Mouse (Mus musculus) neural tube, embryonic 14.5 days (tissue): ENCODE data around the gene Pkd2l1. TPM values are rescaled to one million over a fixed set of nuclear protein-coding genes. Genes with fewer than 3 reads are reported as not detected.

Source experiments
- ATAC-seq: fragments of 200-750 bp; cut with Nextera tagmentation; 2 replicates; pipeline ENCODE4 v1.8.0; 2017; ENCODE audit warnings: low read depth, mild to moderate bottlenecking, moderate TSS enrichment, moderate library complexity
- H3K27ac ChIP-seq: fragments of 300-500 bp; sonication (generic); 2 replicates; pipeline ENCODE4 v1.5.1; 2014; ENCODE audit warnings: low read depth, mild to moderate bottlenecking, control low read depth, low read length, moderate library complexity, mixed read lengths
- H3K27me3 ChIP-seq: fragments of 300-500 bp; sonication (generic); 2 replicates; pipeline ENCODE4 v1.6.1; 2014; ENCODE audit warnings: low read length; ENCODE audit not compliant: control insufficient read depth, insufficient read depth
- H3K36me3 ChIP-seq: fragments of 300-500 bp; sonication (generic); 2 replicates; pipeline ENCODE4 v1.6.1; 2014; ENCODE audit warnings: low read length, mixed read lengths; ENCODE audit not compliant: control insufficient read depth, insufficient read depth
- H3K4me1 ChIP-seq: fragments of 300-500 bp; sonication (generic); 2 replicates; pipeline ENCODE4 v1.6.1; 2014; ENCODE audit warnings: low read length; ENCODE audit not compliant: control insufficient read depth, insufficient read depth
- H3K4me2 ChIP-seq: fragments of 300-500 bp; sonication (generic); 2 replicates; pipeline ENCODE4 v1.6.1; 2014; ENCODE audit warnings: mild to moderate bottlenecking, low read depth, low read length, control low read depth
- H3K4me3 ChIP-seq: fragments of 300-500 bp; sonication (generic); 2 replicates; pipeline ENCODE4 v1.5.1; 2014; ENCODE audit warnings: low read depth, low read length, control low read depth, mixed read lengths
- H3K9ac ChIP-seq: fragments of 300-500 bp; sonication (generic); replicated peaks from 2 replicates; pipeline ENCODE4 v1.6.1; 2014; ENCODE audit warnings: low read depth, mild to moderate bottlenecking, control low read depth, low read length, mixed read lengths
- H3K9me3 ChIP-seq: fragments of 300-500 bp; sonication (generic); 2 replicates; pipeline ENCODE4 v1.6.1; 2016; ENCODE audit warnings: low read length; ENCODE audit not compliant: control insufficient read depth
- WGBS: fragments of 180-500 bp; shearing (Covaris S2); extraction: QIAGEN DNeasy Blood & Tissue Kit; methylation state at CpG from one replicate; pipeline ENCODE4 v1.1.7; 2014; 5-methylcytosine and 5-hydroxymethylcytosine counted together
- polyA plus RNA-seq: library from polyadenylated mRNA; unstranded; fragments of >200 nt; fragmentation: Nextera tagmentation; extraction: Ambion mirVana; gene quantifications from 2 replicates; pipeline ENCODE4 v1.2.1, GENCODE M21; 2014

Pkd2l1 gene
- polyA plus RNA-seq, 1 experiment from 2014 or later: 4.0 TPM

- Histone ChIP-seq H3K4me2 (peak within 1 kb of the TSS; percentile 82), H3K9ac (peak within 1 kb of the TSS; percentile 93), H3K27me3 (no peaks in the 10 kb centered on the region), H3K4me1 (peaks cover 12% of the 10 kb centered on the region), H3K27ac (peak within 1 kb of the TSS; percentile 63), H3K9me3 (no peaks in the 10 kb centered on the region), H3K4me3 (peak within 1 kb of the TSS; percentile 78), H3K36me3 (peaks cover 11% of the 10 kb centered on the region)
- ATAC-seq: peak; percentile 100
- under 1% methylated on average over 65 of the region's 67 CpGs for WGBS
Measured at GRCm38 (mm10) chr19:44106831-44107660, 85.2 kb downstream of the Pkd2l1 start, which contains the start of gene Chuk. TSS of gene Chuk (minus strand) at chr19:44107480.

DNA sequence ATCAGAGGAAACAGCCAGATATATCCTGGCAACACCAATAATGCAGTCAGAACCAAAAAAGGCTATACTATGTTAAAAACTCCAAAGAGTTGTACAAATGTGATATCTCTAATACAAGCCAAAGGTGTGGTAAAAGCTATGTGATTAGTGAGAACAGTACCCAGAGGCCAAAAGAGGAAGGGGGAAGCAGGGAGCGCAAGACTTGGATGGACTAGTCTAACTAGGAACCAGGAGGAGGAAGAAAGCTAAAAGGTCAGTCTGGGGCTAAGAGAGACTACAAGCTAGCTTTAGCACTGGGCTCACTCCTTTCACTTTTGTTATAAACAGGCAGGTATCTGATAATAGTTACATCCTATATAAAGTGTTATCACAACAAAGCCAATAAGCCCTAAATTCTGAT lies 87.8 kb downstream of the Pkd2l1 start:
- Histone ChIP-seq H3K27ac (no peak overlapping the region), H3K27me3 (no peaks in the 10 kb centered on the region), H3K36me3 (peaks cover 9% of the 10 kb centered on the region; the same call in 1 of the 2 replicates), H3K4me3 (no peak overlapping the region), H3K4me1 (peaks cover 12% of the 10 kb centered on the region), H3K9me3 (no peaks in the 10 kb centered on the region), H3K4me2 (no peak overlapping the region), H3K9ac (no peak overlapping the region)
- no peak for ATAC-seq
- 83% methylated on average over 1 of the region's 1 CpGs for WGBS

DNA sequence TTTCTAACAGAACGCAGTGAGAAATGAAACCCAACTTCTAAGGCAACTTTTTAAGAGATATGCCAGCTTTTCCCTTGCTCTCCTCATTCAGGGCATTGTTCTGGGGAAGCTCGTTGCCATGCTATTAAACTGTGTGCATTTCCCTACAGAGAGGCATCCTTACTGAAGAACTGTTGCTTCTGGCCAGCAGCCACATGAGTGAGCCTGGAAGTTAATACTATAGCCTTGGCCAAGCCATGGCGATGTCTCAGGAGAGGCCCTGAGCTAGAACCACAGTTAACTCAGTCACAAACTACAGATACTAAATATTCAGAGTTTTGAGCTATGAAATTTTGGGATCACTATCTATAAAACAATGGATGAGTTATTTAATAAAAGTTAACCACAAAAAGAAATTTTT lies 89.2 kb downstream of the Pkd2l1 start:
- no peaks in the 10 kb centered on the region for H3K27me3 ChIP-seq
- H3K4me3 ChIP-seq: no peak overlapping the region
- no peak overlapping the region for H3K4me2 ChIP-seq
- peaks cover 10% of the 10 kb centered on the region for H3K4me1 ChIP-seq
- peaks cover 14% of the 10 kb centered on the region; the same call in 1 of the 2 replicates for H3K36me3 ChIP-seq
- H3K9me3 ChIP-seq: no peaks in the 10 kb centered on the region
- ATAC-seq: no peak
- 77% methylated on average over 3 of the region's 3 CpGs for WGBS
- H3K27ac ChIP-seq: no peak overlapping the region
- H3K9ac ChIP-seq: no peak overlapping the region

DNA sequence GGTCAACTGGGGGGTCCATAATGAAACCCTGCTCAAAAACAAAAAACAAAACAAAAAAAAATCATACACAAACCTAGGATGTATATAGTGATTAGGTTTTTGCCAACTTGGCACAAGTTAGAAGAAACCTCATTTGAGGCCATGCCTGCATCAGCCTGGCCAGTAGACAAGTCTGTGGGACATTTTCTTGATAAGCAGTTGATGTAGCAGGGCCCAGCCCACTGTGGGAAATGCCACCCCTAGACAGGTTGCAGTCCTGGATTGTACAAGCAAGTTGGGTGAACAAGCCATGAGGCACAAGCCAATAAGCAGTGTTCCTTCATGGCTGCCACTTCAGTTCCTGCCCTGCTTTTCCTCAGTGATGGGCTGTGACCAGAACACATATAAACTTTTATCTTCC lies 91.4 kb downstream of the Pkd2l1 start:
- no peak for ATAC-seq
- Histone ChIP-seq H3K36me3 (peaks cover 26% of the 10 kb centered on the region; the same call in 1 of the 2 replicates), H3K4me3 (no peak overlapping the region), H3K4me1 (no peaks in the 10 kb centered on the region; the same call in 1 of the 2 replicates), H3K9ac (no peak overlapping the region), H3K27ac (no peak overlapping the region), H3K9me3 (no peaks in the 10 kb centered on the region), H3K27me3 (no peaks in the 10 kb centered on the region), H3K4me2 (no peak overlapping the region)

Other genes with a start within 250 kb of the Pkd2l1 start
- 0.32 TPM in 1 of 2 replicates, not detected in the other for gene Cpn1, start 205.9 kb downstream of the Pkd2l1 start, polyA plus RNA-seq
- not detected in 2 replicates for gene Cyp2c23, start 163.2 kb downstream of the Pkd2l1 start, polyA plus RNA-seq
- gene Erlin1, start 122.7 kb downstream of the Pkd2l1 start, polyA plus RNA-seq: 16.7 and 18.2 TPM in 2 replicates
- gene Chuk, start 85.0 kb downstream of the Pkd2l1 start, polyA plus RNA-seq: 68.8 and 70.0 TPM in 2 replicates
- 32.2 and 35.6 TPM in 2 replicates for gene Cwf19l1, start 56.6 kb downstream of the Pkd2l1 start, polyA plus RNA-seq
- 178 and 189 TPM in 2 replicates for gene Bloc1s2, start 46.0 kb downstream of the Pkd2l1 start, polyA plus RNA-seq
- 4.0 and 4.3 TPM in 2 replicates for gene Scd3, start 10.8 kb upstream of the Pkd2l1 start, polyA plus RNA-seq
- 293 and 373 TPM in 2 replicates for gene Scd2, start 101.2 kb upstream of the Pkd2l1 start, polyA plus RNA-seq
- 0.13 and 0.15 TPM in 2 replicates for gene Scd4, start 140.7 kb upstream of the Pkd2l1 start, polyA plus RNA-seq
- 7.6 and 10.9 TPM in 2 replicates for gene Scd1, start 215.4 kb upstream of the Pkd2l1 start, polyA plus RNA-seq